Mouse (Mus musculus): Measurements from ENCODE around the gene Olfr102. TPM values are rescaled to one million over a fixed set of nuclear protein-coding genes. Genes with fewer than 3 reads are reported as not detected.

Olfr102 gene
- polyA plus RNA-seq, 1 experiment, result not detected

GRCm38 (mm10) chr17:37270702-37271092 is 46.2 kb downstream of the Olfr102 start:
- no peak for TF ChIP-seq CTCF (IDR thresholded peaks at IDR 0.05; ENCODE audit: insufficient read depth, low read length)
- TF ChIP-seq POLR2A (IDR thresholded peaks at IDR 0.05; ENCODE audit: borderline replicate concordance, extremely low read depth, low read depth, low read length), result no peak
- peak overlapping the region; percentile 87 for H3K4me3 ChIP-seq (replicated peaks; ENCODE audit: extremely low read depth, low read depth, low read length)
- peak; percentile 58 for DNase-seq
- H3K4me1 ChIP-seq (ENCODE audit: control insufficient read depth, insufficient read depth, low read length), result peaks cover 4% of the 10 kb centered on the region; the same call in 1 of the 2 replicates
- 16% methylated on average over 8 of the region's 8 CpGs for WGBS

GRCm38 (mm10) chr17:37270058-37270701 is 46.7 kb downstream of the Olfr102 start, which contains the start of gene H2-M3:
TSS of gene H2-M3 (plus strand) at chr17:37270220.
- peak within 1 kb of the TSS; percentile 87 for H3K4me3 ChIP-seq (replicated peaks; ENCODE audit: extremely low read depth, low read depth, low read length)
- H3K4me1 ChIP-seq (ENCODE audit: control insufficient read depth, insufficient read depth, low read length), result peaks cover 4% of the 10 kb centered on the region; the same call in 1 of the 2 replicates
- under 1% methylated on average over 26 of the region's 26 CpGs for WGBS
- TF ChIP-seq POLR2A (IDR thresholded peaks at IDR 0.05; ENCODE audit: borderline replicate concordance, extremely low read depth, low read depth, low read length), result peak; percentile 59; the same call in 1 of the 2 replicates
- no peak for TF ChIP-seq CTCF (IDR thresholded peaks at IDR 0.05; ENCODE audit: insufficient read depth, low read length)
- peak; percentile 93 for DNase-seq

- TF ChIP-seq POLR2A (IDR thresholded peaks at IDR 0.05; ENCODE audit: borderline replicate concordance, extremely low read depth, low read depth, low read length), result no peak
- no peak for TF ChIP-seq CTCF (IDR thresholded peaks at IDR 0.05; ENCODE audit: insufficient read depth, low read length)
- no peaks in the 10 kb centered on the region for H3K4me1 ChIP-seq (ENCODE audit: control insufficient read depth, insufficient read depth, low read length)
- H3K4me3 ChIP-seq (replicated peaks; ENCODE audit: extremely low read depth, low read depth, low read length), result no peak within 1 kb of the TSS
- DNase-seq, result no peak
- 68% methylated on average over 1 of the region's 1 CpGs for WGBS
Observed at GRCm38 (mm10) chr17:37263626-37264025, 53.2 kb downstream of the Olfr102 start, which contains the start of gene Olfr98. TSS of gene Olfr98 (minus strand) at chr17:37263749.

Other genes starting within 250 kb of the Olfr102 start
- not detected in 2 replicates for gene Olfr90, start 228.6 kb downstream of the Olfr102 start, polyA plus RNA-seq (2012; rRNA removed)
- not detected in 2 replicates for gene Olfr91, start 218.8 kb downstream of the Olfr102 start, polyA plus RNA-seq (2012; rRNA removed)
- gene Olfr92, start 197.0 kb downstream of the Olfr102 start, polyA plus RNA-seq (2012; rRNA removed), result not detected in 2 replicates
- gene Olfr93, start 155.6 kb downstream of the Olfr102 start, polyA plus RNA-seq (2012; rRNA removed), result not detected in 2 replicates
- not detected in 2 replicates for gene Ubd, start 123.2 kb downstream of the Olfr102 start, polyA plus RNA-seq (2012; rRNA removed)
- not detected in 2 replicates for gene Olfr94, start 116.1 kb downstream of the Olfr102 start, polyA plus RNA-seq (2012; rRNA removed)
- not detected in 2 replicates for gene Olfr95, start 103.9 kb downstream of the Olfr102 start, polyA plus RNA-seq (2012; rRNA removed)
- not detected in 2 replicates for gene Olfr96, start 96.9 kb downstream of the Olfr102 start, polyA plus RNA-seq (2012; rRNA removed)
- not detected in 2 replicates for gene Olfr97, start 79.7 kb downstream of the Olfr102 start, polyA plus RNA-seq (2012; rRNA removed)
- gene Olfr98, start 53.3 kb downstream of the Olfr102 start, polyA plus RNA-seq (2012; rRNA removed), result not detected in 2 replicates
- 14.5 and 14.6 TPM in 2 replicates for gene H2-M3, start 46.8 kb downstream of the Olfr102 start, polyA plus RNA-seq (2012; rRNA removed)
- not detected in 2 replicates for gene Olfr99, start 33.6 kb downstream of the Olfr102 start, polyA plus RNA-seq (2012; rRNA removed)
- gene Olfr101, start 12.7 kb downstream of the Olfr102 start, polyA plus RNA-seq (2012; rRNA removed), result not detected in 2 replicates
- gene Olfr103, start 22.6 kb upstream of the Olfr102 start, polyA plus RNA-seq (2012; rRNA removed), result not detected in 2 replicates
- gene Olfr104-ps, start 42.5 kb upstream of the Olfr102 start, polyA plus RNA-seq (2012; rRNA removed), result not detected in 2 replicates
- not detected in 2 replicates for gene Olfr105-ps, start 62.0 kb upstream of the Olfr102 start, polyA plus RNA-seq (2012; rRNA removed)
- gene Olfr106-ps, start 73.3 kb upstream of the Olfr102 start, polyA plus RNA-seq (2012; rRNA removed), result not detected in 2 replicates
- gene Olfr107, start 82.2 kb upstream of the Olfr102 start, polyA plus RNA-seq (2012; rRNA removed), result not detected in 2 replicates
- not detected in 2 replicates for gene Olfr108, start 128.4 kb upstream of the Olfr102 start, polyA plus RNA-seq (2012; rRNA removed)
- gene Olfr109, start 141.9 kb upstream of the Olfr102 start, polyA plus RNA-seq (2012; rRNA removed), result not detected in 2 replicates
- gene H2-M2, start 166.5 kb upstream of the Olfr102 start, polyA plus RNA-seq (2012; rRNA removed), result 0.28 and 0.63 TPM in 2 replicates
- gene Olfr110, start 175.4 kb upstream of the Olfr102 start, polyA plus RNA-seq (2012; rRNA removed), result 0.07 TPM in 1 of 2 replicates, not detected in the other
- gene Olfr111, start 191.0 kb upstream of the Olfr102 start, polyA plus RNA-seq (2012; rRNA removed), result 0.07 and 0.21 TPM in 2 replicates